Mouse (Mus musculus) myocyte (in vitro differentiated cells): ENCODE data around the gene E130114P18Rik. TPM values are rescaled to one million over a fixed set of nuclear protein-coding genes. Genes with fewer than 3 reads are reported as not detected.

Experiments
- H3K27me3 ChIP-seq: one replicate; pipeline ENCODE4 v1.6.1; 2011; ENCODE audit not compliant: control insufficient read depth, insufficient read depth, insufficient read length
- H3K36me3 ChIP-seq: one replicate; pipeline ENCODE4 v1.6.1; 2011; ENCODE audit not compliant: control insufficient read depth, insufficient read depth
- H3K4me2 ChIP-seq: one replicate; pipeline ENCODE4 v1.6.1; 2011; ENCODE audit warnings: low read depth, control low read depth
- H3K4me3 ChIP-seq: one replicate; pipeline ENCODE4 v1.5.1; 2011; ENCODE audit warnings: mild to moderate bottlenecking, control low read depth, moderate library complexity
- H3K79me2 ChIP-seq: one replicate; pipeline ENCODE4 v1.6.1; 2011; ENCODE audit not compliant: control insufficient read depth, insufficient read depth
- H3ac ChIP-seq: one replicate; pipeline ENCODE4 v1.6.1; 2011; ENCODE audit not compliant: control insufficient read depth, insufficient read length
- CEBPB ChIP-seq: IDR thresholded peaks from 2 replicates; pipeline ENCODE4 v1.6.1; 2011; ENCODE audit warnings: mild to moderate bottlenecking, moderate library complexity; ENCODE audit not compliant: poor library complexity, insufficient read depth, severe bottlenecking
- E2F4 ChIP-seq: IDR thresholded peaks from one replicate; pipeline ENCODE4 v1.6.1; 2011; ENCODE audit warnings: mild to moderate bottlenecking, control low read depth, moderate library complexity; ENCODE audit not compliant: insufficient read depth
- MAX ChIP-seq: IDR thresholded peaks from one replicate; pipeline ENCODE4 v1.6.1; 2011; ENCODE audit warnings: low read depth, mild to moderate bottlenecking, control low read depth
- MYOD1 ChIP-seq, 3 experiments: IDR thresholded peaks; one replicate each; pipeline ENCODE4 v1.6.1; 2011; ENCODE audit warnings: control low read depth in 2 of 3, low read depth in 2 of 3, mild to moderate bottlenecking in 2 of 3, moderate library complexity in 1 of 3; ENCODE audit not compliant: insufficient read length in 2 of 3, control insufficient read depth in 1 of 3
- MYOG ChIP-seq, 3 experiments: IDR thresholded peaks; one replicate each; pipeline ENCODE4 v1.6.1; 2011; ENCODE audit warnings: control low read depth in 2 of 3, low read depth in 2 of 3, mild to moderate bottlenecking in 2 of 3; ENCODE audit not compliant: insufficient read length in 2 of 3, control insufficient read depth in 1 of 3, insufficient read depth in 1 of 3
- POLR2A ChIP-seq: IDR thresholded peaks from one replicate; pipeline ENCODE4 v1.6.1; 2011; ENCODE audit warnings: low read depth, mild to moderate bottlenecking, control low read depth, moderate library complexity; ENCODE audit not compliant: insufficient read length
- POLR2AphosphoS2 ChIP-seq: IDR thresholded peaks from one replicate; pipeline ENCODE4 v1.6.1; 2011; ENCODE audit warnings: low read depth, control low read depth; ENCODE audit not compliant: insufficient read length
- REST ChIP-seq: IDR thresholded peaks from one replicate; pipeline ENCODE4 v1.6.1; 2011; ENCODE audit warnings: mild to moderate bottlenecking, control low read depth, moderate library complexity; ENCODE audit not compliant: insufficient read depth, insufficient read length
- SRF ChIP-seq: IDR thresholded peaks from one replicate; pipeline ENCODE4 v1.6.1; 2011; ENCODE audit warnings: low read depth; ENCODE audit not compliant: control insufficient read depth, insufficient read length
- TCF12 ChIP-seq: IDR thresholded peaks from one replicate; pipeline ENCODE4 v1.6.1; 2011; ENCODE audit warnings: mild to moderate bottlenecking, control low read depth; ENCODE audit not compliant: poor library complexity, insufficient read depth, severe bottlenecking
- TCF3 ChIP-seq: IDR thresholded peaks from one replicate; pipeline ENCODE4 v1.6.1; 2011; ENCODE audit warnings: low read depth, control low read depth; ENCODE audit not compliant: insufficient read length
- USF1 ChIP-seq: IDR thresholded peaks from one replicate; pipeline ENCODE4 v1.6.1; 2011; ENCODE audit warnings: low read depth, mild to moderate bottlenecking, control low read depth, moderate library complexity
- polyA plus RNA-seq: library from polyadenylated mRNA; unstranded; fragments of >200 nt; fragmentation: generic; extraction: Trizol; gene quantifications from one replicate; pipeline ENCODE4 v1.2.1, GENCODE M21; 2012; ENCODE audit warnings: missing spikeins

E130114P18Rik gene
- polyA plus RNA-seq, 1 experiment, result not detected

DNA sequence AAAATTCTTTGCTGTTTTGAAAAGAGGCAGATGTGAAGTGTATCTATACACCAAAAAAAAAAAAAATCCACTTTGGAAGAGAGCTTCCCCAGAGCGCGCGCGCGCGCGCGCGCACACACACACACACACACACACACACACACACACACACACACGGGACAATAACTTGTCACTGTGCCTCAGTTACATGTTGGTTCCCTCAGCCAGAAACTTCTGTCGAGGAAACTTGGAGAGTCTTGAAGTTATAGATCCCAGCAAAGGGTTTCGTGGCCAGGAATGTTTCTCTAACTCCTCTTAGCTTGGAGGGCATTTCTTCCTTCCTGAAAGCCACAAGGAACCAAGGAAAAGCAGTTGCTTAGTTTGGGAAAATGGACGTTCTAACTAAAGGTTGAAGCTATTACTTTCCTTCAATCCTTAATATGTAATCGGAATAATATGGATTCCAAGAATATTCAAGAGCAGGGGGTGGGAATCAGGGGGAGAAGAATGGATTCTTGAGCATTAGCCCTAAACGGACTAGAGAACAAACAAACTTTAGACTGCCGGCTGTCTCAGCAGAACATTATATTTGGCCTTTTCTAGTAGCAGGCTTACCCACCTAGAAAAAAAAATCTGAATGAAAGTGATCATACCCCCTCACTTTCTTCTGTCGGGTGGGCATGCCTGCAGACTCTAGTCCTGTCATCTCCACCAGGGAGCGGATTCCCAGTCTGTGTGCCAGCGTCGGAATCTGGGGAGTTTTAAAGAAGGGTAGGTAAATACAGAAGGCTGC is 2.2 kb downstream of the E130114P18Rik start:
- Histone ChIP-seq H3K79me2 (no peaks in the 10 kb centered on the region), H3K4me2 (peak overlapping the region; percentile 50), H3K36me3 (no peaks in the 10 kb centered on the region), H3K4me3 (no peak overlapping the region), H3K27me3 (peaks cover 26% of the 10 kb centered on the region), H3ac (no peak overlapping the region)
- TF ChIP-seq MYOD1 (IDR thresholded peaks at IDR 0.05; ENCODE audit: control insufficient read depth in 1 of 3, insufficient read length in 2 of 3, low read depth in 2 of 3) (no peak), E2F4 (no peak), CEBPB (no peak), MAX (no peak), USF1 (no peak), REST (no peak), MYOG (IDR thresholded peaks at IDR 0.05; ENCODE audit: control insufficient read depth in 1 of 3, insufficient read depth in 1 of 3, insufficient read length in 2 of 3, low read depth in 2 of 3) (no peak), TCF12 (no peak), SRF (no peak), TCF3 (no peak), POLR2AphosphoS2 (no peak)

DNA sequence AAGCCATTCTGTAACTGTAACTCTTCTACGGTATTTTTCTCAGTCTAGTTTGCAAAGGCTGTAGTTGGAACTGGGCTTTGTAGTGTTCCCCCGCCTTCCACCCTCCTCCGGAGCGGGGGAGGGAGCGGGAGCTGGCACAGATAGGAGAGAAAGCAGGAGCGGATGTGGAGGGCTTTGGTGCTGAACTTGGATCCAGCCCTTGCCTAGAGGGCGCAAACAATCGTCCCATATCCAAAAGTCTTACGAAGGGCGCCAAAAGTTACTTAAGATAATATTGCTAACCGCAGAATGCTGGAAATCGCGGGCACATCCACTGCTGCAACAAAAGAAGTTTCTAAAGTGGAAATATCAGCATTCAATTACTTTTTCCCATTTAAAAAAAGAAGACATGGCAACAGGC is 2.8 kb downstream of the E130114P18Rik start:
- peaks cover 26% of the 10 kb centered on the region for H3K27me3 ChIP-seq
- peak overlapping the region; percentile 50 for H3K4me2 ChIP-seq
- H3K36me3 ChIP-seq, result no peaks in the 10 kb centered on the region
- no peak overlapping the region for H3ac ChIP-seq
- H3K4me3 ChIP-seq, result no peak overlapping the region
- no peaks in the 10 kb centered on the region for H3K79me2 ChIP-seq
- TF ChIP-seq POLR2A (no peak), MAX (no peak), E2F4 (no peak), MYOD1 (IDR thresholded peaks at IDR 0.05; ENCODE audit: control insufficient read depth in 1 of 3, insufficient read length in 2 of 3, low read depth in 2 of 3) (no peak), USF1 (no peak), MYOG (IDR thresholded peaks at IDR 0.05; ENCODE audit: control insufficient read depth in 1 of 3, insufficient read depth in 1 of 3, insufficient read length in 2 of 3, low read depth in 2 of 3) (no peak), SRF (no peak), TCF12 (no peak), TCF3 (no peak), CEBPB (no peak), POLR2AphosphoS2 (no peak), REST (no peak)

DNA sequence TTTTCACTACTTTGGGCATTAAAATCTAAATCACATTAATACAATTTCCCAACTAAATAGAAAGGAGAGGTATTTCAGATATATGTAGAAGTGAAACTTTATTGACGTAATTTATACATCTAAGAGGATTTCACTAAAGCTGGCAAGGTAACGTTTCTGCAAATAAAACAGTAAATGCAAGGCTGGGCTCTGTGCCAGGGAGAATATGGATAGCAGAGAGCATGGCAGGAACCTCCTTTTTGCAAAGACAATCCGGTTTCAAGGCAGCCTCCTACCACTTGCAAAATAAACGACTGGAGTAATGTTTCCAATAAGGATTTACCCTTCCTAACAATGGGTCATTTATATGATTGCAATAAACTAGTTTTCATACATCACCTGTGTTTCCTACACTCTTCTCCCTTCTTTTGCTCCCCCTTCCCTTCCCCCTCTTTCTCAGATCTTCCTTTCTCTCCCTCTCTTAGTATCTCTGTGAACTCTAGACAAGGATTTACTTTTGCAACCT is 3.4 kb downstream of the E130114P18Rik start:
- Histone ChIP-seq H3K79me2 (no peaks in the 10 kb centered on the region), H3K4me3 (no peak overlapping the region), H3ac (no peak overlapping the region), H3K27me3 (peaks cover 26% of the 10 kb centered on the region), H3K36me3 (no peaks in the 10 kb centered on the region), H3K4me2 (peak overlapping the region; percentile 50)
- TF ChIP-seq TCF12, result no peak
- TF ChIP-seq CEBPB, result no peak
- no peak for TF ChIP-seq REST
- TF ChIP-seq SRF, result no peak
- no peak for TF ChIP-seq POLR2AphosphoS2
- no peak for TF ChIP-seq MAX
- TF ChIP-seq MYOD1 (IDR thresholded peaks at IDR 0.05; ENCODE audit: control insufficient read depth in 1 of 3, insufficient read length in 2 of 3, low read depth in 2 of 3), result no peak
- no peak for TF ChIP-seq POLR2A
- TF ChIP-seq MYOG (IDR thresholded peaks at IDR 0.05; ENCODE audit: control insufficient read depth in 1 of 3, insufficient read depth in 1 of 3, insufficient read length in 2 of 3, low read depth in 2 of 3), result no peak

DNA sequence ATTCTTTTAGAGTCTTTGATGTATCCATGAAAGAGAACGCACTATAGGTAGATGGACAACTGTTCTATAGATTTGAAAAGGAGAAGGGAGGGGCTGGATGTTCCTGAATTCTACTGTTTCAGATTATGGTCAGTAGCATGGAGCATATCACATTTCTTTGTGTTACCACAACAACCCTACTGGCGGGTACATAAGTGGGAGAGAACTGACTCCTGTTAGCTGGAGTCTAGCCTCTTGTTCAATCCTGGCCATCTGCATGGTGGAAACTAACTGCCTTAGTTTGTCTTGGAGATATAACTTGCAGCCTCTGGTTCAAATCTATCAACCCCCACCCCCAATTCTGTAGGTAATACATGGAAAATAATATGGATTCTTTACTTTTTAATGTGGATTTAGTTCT is 4.1 kb downstream of the E130114P18Rik start:
- Histone ChIP-seq H3K27me3 (peaks cover 23% of the 10 kb centered on the region), H3K36me3 (no peaks in the 10 kb centered on the region), H3K4me3 (no peak overlapping the region), H3K4me2 (peak overlapping the region; percentile 89), H3K79me2 (no peaks in the 10 kb centered on the region), H3ac (no peak overlapping the region)
- TF ChIP-seq POLR2AphosphoS2 (no peak), MAX (no peak), USF1 (no peak), REST (no peak), POLR2A (no peak), TCF3 (no peak), E2F4 (no peak), MYOG (IDR thresholded peaks at IDR 0.05; ENCODE audit: control insufficient read depth in 1 of 3, insufficient read depth in 1 of 3, insufficient read length in 2 of 3, low read depth in 2 of 3) (no peak), TCF12 (no peak), MYOD1 (IDR thresholded peaks at IDR 0.05; ENCODE audit: control insufficient read depth in 1 of 3, insufficient read length in 2 of 3, low read depth in 2 of 3) (no peak), SRF (no peak), CEBPB (no peak)
